Mouse (Mus musculus) G1E (cell line): ENCODE measurements around the gene Gabbr1.

Experiments used
- CTCF ChIP-seq: IDR thresholded peaks from 2 replicates; pipeline ENCODE4 v1.5.1; 2012; ENCODE audit warnings: low read depth, low read length, inconsistent platforms, mixed read lengths
- GATA1 ChIP-seq: IDR thresholded peaks from 2 replicates; pipeline ENCODE4 v1.6.1; 2012; ENCODE audit warnings: borderline replicate concordance, low read length, inconsistent platforms, mixed read lengths
- GATA2 ChIP-seq: IDR thresholded peaks from 2 replicates; pipeline ENCODE4 v1.6.1; 2012; ENCODE audit warnings: low read depth, low read length, inconsistent platforms, borderline replicate concordance
- POLR2AphosphoS5 ChIP-seq: IDR thresholded peaks from 2 replicates; pipeline ENCODE4 v1.6.1; 2012; ENCODE audit warnings: low read depth, low read length, inconsistent platforms; ENCODE audit not compliant: insufficient replicate concordance
- TAL1 ChIP-seq: conservative IDR thresholded peaks from 2 replicates; pipeline ENCODE4 v1.6.1; 2012; ENCODE audit warnings: low read depth, low read length, inconsistent platforms, mixed read lengths

- no peak for TF ChIP-seq CTCF
- no peak for TF ChIP-seq GATA1
- TF ChIP-seq POLR2AphosphoS5: no peak
- TF ChIP-seq GATA2: no peak
- no peak for TF ChIP-seq TAL1
Measured at GRCm38 (mm10) chr17:37046312-37047112, 746 bp downstream of the Gabbr1 start.
